Mouse (Mus musculus): Measurements from ENCODE around the gene Taok3.

Gene Taok3

GRCm38 (mm10) chr5:117143721-117144135 is 23.8 kb downstream of the Taok3 start:
- no peak for DNase-seq (ENCODE audit: low read depth, low spot score)

GRCm38 (mm10) chr5:117146165-117146564 is 26.2 kb downstream of the Taok3 start:
- DNase-seq (ENCODE audit: low read depth, low spot score) = no peak

- DNase-seq (ENCODE audit: low read depth, low spot score) = no peak
These were observed 27.5 kb downstream of the Taok3 start for GRCm38 (mm10) chr5:117147187-117148095.

- DNase-seq (ENCODE audit: low read depth, low spot score) = no peak
These were observed 29.4 kb downstream of the Taok3 start for GRCm38 (mm10) chr5:117149054-117149942.

GRCm38 (mm10) chr5:117150068-117150467 is 30.1 kb downstream of the Taok3 start:
- DNase-seq (ENCODE audit: low read depth, low spot score) = no peak

- DNase-seq (ENCODE audit: low read depth, low spot score) = no peak
These were observed 33.0 kb downstream of the Taok3 start for GRCm38 (mm10) chr5:117152944-117153343.

- DNase-seq (ENCODE audit: low read depth, low spot score) = no peak
These were observed 33.7 kb downstream of the Taok3 start for GRCm38 (mm10) chr5:117153527-117154091.

- DNase-seq (ENCODE audit: low read depth, low spot score) = no peak
These were observed 38.5 kb downstream of the Taok3 start for GRCm38 (mm10) chr5:117158335-117159018.

GRCm38 (mm10) chr5:117159326-117159725 is 39.4 kb downstream of the Taok3 start:
- no peak for DNase-seq (ENCODE audit: low read depth, low spot score)

GRCm38 (mm10) chr5:117159805-117160291 is 39.9 kb downstream of the Taok3 start:
- no peak for DNase-seq (ENCODE audit: low read depth, low spot score)

- DNase-seq (ENCODE audit: low read depth, low spot score) = no peak
These were observed 40.6 kb downstream of the Taok3 start for GRCm38 (mm10) chr5:117160499-117160898.

- no peak for DNase-seq (ENCODE audit: low read depth, low spot score)
These were observed 43.9 kb downstream of the Taok3 start for GRCm38 (mm10) chr5:117163790-117164189.

- no peak for DNase-seq (ENCODE audit: low read depth, low spot score)
These were observed 44.6 kb downstream of the Taok3 start for GRCm38 (mm10) chr5:117164516-117164915.

- DNase-seq (ENCODE audit: low read depth, low spot score) = no peak
These were observed 45.0 kb downstream of the Taok3 start for GRCm38 (mm10) chr5:117164923-117165322.

- no peak for DNase-seq (ENCODE audit: low read depth, low spot score)
These were observed 46.0 kb downstream of the Taok3 start for GRCm38 (mm10) chr5:117165946-117166345.

GRCm38 (mm10) chr5:117166811-117167365 is 47.0 kb downstream of the Taok3 start:
- no peak for DNase-seq (ENCODE audit: low read depth, low spot score)

- no peak for DNase-seq (ENCODE audit: low read depth, low spot score)
These were observed 48.6 kb downstream of the Taok3 start for GRCm38 (mm10) chr5:117168351-117169100.

GRCm38 (mm10) chr5:117174057-117174456 is 54.1 kb downstream of the Taok3 start:
- DNase-seq (ENCODE audit: low read depth, low spot score) = no peak

GRCm38 (mm10) chr5:117175896-117176295 is 56.0 kb downstream of the Taok3 start:
- DNase-seq (ENCODE audit: low read depth, low spot score) = no peak

GRCm38 (mm10) chr5:117178079-117178478 is 58.1 kb downstream of the Taok3 start:
- DNase-seq (ENCODE audit: low read depth, low spot score) = no peak
